8 mouse cellular contexts compared by ENCODE assay signal in the genomic region with DNA sequence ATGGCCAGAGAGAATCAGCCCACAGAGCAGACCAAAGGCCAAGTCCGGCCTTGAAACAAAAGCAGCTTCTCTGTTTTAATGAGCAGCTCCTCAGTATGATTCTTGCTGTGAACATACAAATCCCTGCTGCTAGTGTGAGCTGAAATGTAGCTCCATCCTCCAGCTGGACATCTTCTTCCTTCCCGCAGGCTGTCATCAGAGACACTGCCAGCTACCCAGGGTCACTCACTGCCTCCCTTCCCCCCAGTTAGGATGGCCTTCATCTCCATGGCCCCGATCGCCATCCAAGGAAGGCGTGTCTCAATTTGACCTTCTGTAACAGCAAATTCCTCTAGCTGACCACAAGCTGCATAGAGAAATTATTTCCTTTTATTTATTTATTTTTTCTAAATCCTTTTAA. TPM values are rescaled to one million over a fixed set of nuclear protein-coding genes. Genes with fewer than 3 reads are reported as not detected.
DNase-seq lines count a peak whose midpoint lies in the region; ATAC-seq lines count a peak whose summit lies in the region.

No protein-coding gene starts in this region.

- no peak overlapping the region for H3K4me2 ChIP-seq in liver, embryonic 12.5 days
- no peak overlapping the region for H3K4me2 ChIP-seq in liver, embryonic 11.5 days
- no peak overlapping the region for H3K4me2 ChIP-seq in stomach, embryonic 15.5 days

- H3K4me3 ChIP-seq in liver, embryonic 12.5 days = no peak overlapping the region
- H3K4me3 ChIP-seq in liver, embryonic 11.5 days (ENCODE audit: low read depth, low read length) = no peak overlapping the region
- no peak overlapping the region for H3K4me3 ChIP-seq in stomach, embryonic 15.5 days (replicated peaks)

- no peaks in the 10 kb centered on the region for H3K9me3 ChIP-seq in liver, embryonic 12.5 days (replicated peaks)
- H3K9me3 ChIP-seq in liver, embryonic 11.5 days (ENCODE audit: control insufficient read depth, low read length) = no peaks in the 10 kb centered on the region
- H3K9me3 ChIP-seq in stomach, embryonic 15.5 days = no peaks in the 10 kb centered on the region

- H3K27ac ChIP-seq in liver, embryonic 12.5 days = peak overlapping the region; percentile 26; the same call in 1 of the 2 replicates
- no peak overlapping the region for H3K27ac ChIP-seq in liver, embryonic 11.5 days (ENCODE audit: low read depth, low read length)
- H3K27ac ChIP-seq in stomach, embryonic 15.5 days = no peak overlapping the region

- DNase-seq in liver, embryonic 11.5 days (ENCODE audit: low spot score) = no peak
- peak; percentile 83 to 89 for DNase-seq in cerebellum, postnatal 10 days
- DNase-seq in kidney, postnatal 36 days = peak; percentile 54 to 71
- no peak for DNase-seq in urinary bladder, adult 2 months (ENCODE audit: low spot score)
- no peak for DNase-seq in neural tube, embryonic 10.5 days (ENCODE audit: extremely low spot score, low spot score)
- DNase-seq in layer of hippocampus, postnatal 10 days (ENCODE audit: low spot score in 2 of 2) = no peak

- no peaks in the 10 kb centered on the region for H3K36me3 ChIP-seq in liver, embryonic 12.5 days
- H3K36me3 ChIP-seq in liver, embryonic 11.5 days (ENCODE audit: control insufficient read depth, insufficient read depth, low read length) = no peaks in the 10 kb centered on the region
- H3K36me3 ChIP-seq in stomach, embryonic 15.5 days = no peaks in the 10 kb centered on the region

- peaks cover 5% of the 10 kb centered on the region; the same call in 1 of the 2 replicates for H3K4me1 ChIP-seq in liver, embryonic 12.5 days
- no peaks in the 10 kb centered on the region for H3K4me1 ChIP-seq in liver, embryonic 11.5 days (replicated peaks; ENCODE audit: control insufficient read depth, insufficient read depth, low read length)
- H3K4me1 ChIP-seq in stomach, embryonic 15.5 days = peaks cover 7% of the 10 kb centered on the region

- H3K27me3 ChIP-seq in liver, embryonic 12.5 days (replicated peaks) = no peaks in the 10 kb centered on the region
- H3K27me3 ChIP-seq in liver, embryonic 11.5 days (replicated peaks; ENCODE audit: control insufficient read depth, insufficient read depth, low read length) = no peaks in the 10 kb centered on the region
- no peaks in the 10 kb centered on the region for H3K27me3 ChIP-seq in stomach, embryonic 15.5 days (replicated peaks)

- H3K9ac ChIP-seq in liver, embryonic 12.5 days = no peak overlapping the region
- H3K9ac ChIP-seq in liver, embryonic 11.5 days (ENCODE audit: low read depth, low read length) = no peak overlapping the region
- H3K9ac ChIP-seq in stomach, embryonic 15.5 days = no peak overlapping the region

- 0 out of 2 replicates have a peak, but pooled peaks have one; percentile 18 for ATAC-seq in liver, embryonic 12.5 days
- no peak; the same call in 1 of the 2 replicates for ATAC-seq in liver, embryonic 11.5 days (replicated peaks; ENCODE audit: low FRiP score)
- peak; percentile 7; the same call in 1 of the 2 replicates for ATAC-seq in stomach, embryonic 15.5 days (ENCODE audit: insufficient read depth, low FRiP score, low read depth)

- WGBS in liver, embryonic 12.5 days (ENCODE audit: insufficient replicate concordance) = 73% methylated on average over 5 of the region's 5 CpGs
- 74% methylated on average over 5 of the region's 5 CpGs for WGBS in liver, embryonic 11.5 days
- 52% methylated on average over 5 of the region's 5 CpGs for WGBS in stomach, embryonic 15.5 days

RNA-seq across cellular contexts. Expression of a gene that starts 32.4 kb away (rescaled TPM):
- 7.1 and 7.3 TPM in 2 replicates for polyA plus RNA-seq in liver, embryonic 12.5 days (2016; fragmentation: Nextera tagmentation; extraction: Ambion mirVana)
- polyA plus RNA-seq in liver, embryonic 11.5 days (2014; fragmentation: Nextera tagmentation; extraction: Ambion mirVana) = 14.4 and 16.3 TPM in 2 replicates
- 32.4 and 36.8 TPM in 2 replicates for polyA plus RNA-seq in stomach, embryonic 15.5 days (2015; fragmentation: Nextera tagmentation; extraction: Ambion mirVana)
- 24.8 and 26.0 TPM in 2 replicates for polyA plus RNA-seq in urinary bladder, adult 2 months (2012; rRNA removed)
- 10 to 100 TPM; 71.4 to 77.1 TPM for total RNA-seq in layer of hippocampus, postnatal 10 days (2021)

Comparison
In these comparisons a context has a peak if more than half of its experiments do, and no peak if none do; other contexts are left out.
1. DNase-seq: peak in cerebellum, postnatal 10 days (2 of 2) and kidney, postnatal 36 days (2 of 2); none in liver, embryonic 11.5 days (single experiment), urinary bladder, adult 2 months (single experiment), neural tube, embryonic 10.5 days (single experiment) and layer of hippocampus, postnatal 10 days (0 of 2).